Mouse (Mus musculus): ENCODE measurements at regions not wholly inside any gene's neighbourhood (a gene's known extent, or its start where the extent isn't known, plus 50 kb on each side); places are given as distances from the start of the nearest gene placed in this dataset.
A peak's percentile ranks its signal among the peaks of the same experiment; 100 is the strongest.

DNA sequence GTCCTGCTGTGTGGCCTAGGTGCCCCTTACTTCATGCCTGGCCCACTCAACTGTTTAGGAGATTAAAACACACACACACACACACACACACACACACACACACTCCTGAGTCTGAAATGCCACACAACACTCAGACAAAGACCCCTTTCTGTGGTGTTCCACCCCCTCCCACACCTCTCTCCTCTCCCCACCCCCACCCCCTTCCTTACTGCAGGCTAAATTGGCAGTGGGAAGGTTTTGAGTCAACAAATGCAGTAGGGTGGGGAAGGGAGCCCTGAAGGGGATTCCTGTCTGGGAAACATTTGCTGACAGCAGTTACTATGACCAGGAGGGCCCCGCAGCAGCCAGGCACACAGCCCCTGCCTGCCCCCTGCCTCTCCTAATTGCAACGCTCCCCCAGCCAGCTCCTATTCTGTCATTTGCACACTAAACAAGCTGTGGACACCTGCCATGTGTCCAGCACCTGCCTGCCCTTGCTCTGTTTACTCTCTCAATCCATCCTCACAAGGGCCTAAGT, 69.5 kb downstream of the Ephb3 start:
- no peak for DNase-seq (ENCODE audit: low spot score in 2 of 2)

DNA sequence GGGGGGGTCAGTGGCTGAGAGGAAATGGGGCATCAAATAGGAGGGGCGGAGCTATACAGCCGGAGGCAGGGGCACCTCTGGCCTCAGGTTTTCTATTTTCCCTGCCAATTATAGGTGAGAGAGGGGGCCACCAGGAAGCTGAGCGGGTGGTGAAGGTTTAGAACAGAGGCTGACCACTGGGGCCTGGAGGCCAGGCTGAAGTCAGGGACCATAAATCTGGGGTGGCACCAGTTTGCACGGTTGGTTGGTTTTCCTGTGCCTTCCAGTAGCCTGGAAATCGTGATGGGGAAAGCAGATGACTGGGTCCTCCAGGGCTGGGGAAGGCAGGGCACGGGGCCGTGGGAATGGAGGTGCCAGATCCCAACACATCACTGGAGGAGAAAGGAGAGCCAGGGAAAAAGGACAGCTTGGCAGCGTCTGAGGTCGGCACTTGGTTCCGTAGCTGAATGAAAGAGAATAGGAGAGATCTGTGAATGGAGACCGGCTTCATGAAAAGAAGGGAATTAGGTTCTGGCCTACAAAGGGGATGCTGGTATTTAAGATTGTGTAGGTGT, 73.3 kb downstream of the Ephb3 start:
- DNase-seq (ENCODE audit: low spot score in 2 of 2): no peak

DNA sequence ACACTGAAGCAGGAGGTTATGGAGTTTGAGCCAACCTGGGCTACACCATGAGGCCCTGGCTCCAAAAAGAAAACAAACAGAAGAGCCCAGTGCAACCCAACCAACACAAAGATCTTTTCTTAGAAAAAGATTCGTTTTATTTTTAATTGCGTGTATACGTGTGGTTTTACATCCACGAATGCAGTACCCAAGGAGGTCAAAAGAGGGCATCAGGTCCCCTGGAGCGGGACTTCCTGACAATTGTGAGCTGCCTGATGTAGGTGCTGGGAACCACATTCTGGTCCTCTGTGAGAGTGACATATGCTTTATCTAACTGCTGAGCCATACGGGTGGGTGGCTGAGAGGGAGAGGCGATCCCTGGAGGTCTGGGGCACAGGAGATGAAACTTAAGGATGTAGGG, 73.8 kb downstream of the Ephb3 start:
- DNase-seq (ENCODE audit: low spot score in 2 of 2): no peak

DNA sequence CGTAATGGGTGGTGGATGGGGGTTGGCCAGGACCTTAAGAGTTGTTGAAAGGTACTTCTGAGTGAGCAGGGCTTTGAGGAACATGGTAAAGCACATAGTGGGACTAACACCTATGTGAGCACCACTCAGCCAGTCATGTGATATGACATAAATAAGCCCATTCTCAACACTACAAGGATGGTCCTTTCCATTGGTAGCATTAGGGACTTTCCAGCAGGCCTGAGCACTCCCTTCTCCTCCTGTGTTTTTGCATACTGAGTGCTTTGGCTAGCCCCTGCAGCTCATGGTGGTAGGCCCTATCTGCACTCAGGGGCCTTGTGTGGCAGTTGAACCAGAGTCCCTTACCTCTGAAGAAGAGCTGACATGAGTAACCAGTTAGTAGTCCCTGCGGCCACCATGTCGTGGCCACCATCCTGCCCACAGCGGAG, 75.7 kb downstream of the Ephb3 start:
- no peak for DNase-seq (ENCODE audit: low spot score in 2 of 2)

DNA sequence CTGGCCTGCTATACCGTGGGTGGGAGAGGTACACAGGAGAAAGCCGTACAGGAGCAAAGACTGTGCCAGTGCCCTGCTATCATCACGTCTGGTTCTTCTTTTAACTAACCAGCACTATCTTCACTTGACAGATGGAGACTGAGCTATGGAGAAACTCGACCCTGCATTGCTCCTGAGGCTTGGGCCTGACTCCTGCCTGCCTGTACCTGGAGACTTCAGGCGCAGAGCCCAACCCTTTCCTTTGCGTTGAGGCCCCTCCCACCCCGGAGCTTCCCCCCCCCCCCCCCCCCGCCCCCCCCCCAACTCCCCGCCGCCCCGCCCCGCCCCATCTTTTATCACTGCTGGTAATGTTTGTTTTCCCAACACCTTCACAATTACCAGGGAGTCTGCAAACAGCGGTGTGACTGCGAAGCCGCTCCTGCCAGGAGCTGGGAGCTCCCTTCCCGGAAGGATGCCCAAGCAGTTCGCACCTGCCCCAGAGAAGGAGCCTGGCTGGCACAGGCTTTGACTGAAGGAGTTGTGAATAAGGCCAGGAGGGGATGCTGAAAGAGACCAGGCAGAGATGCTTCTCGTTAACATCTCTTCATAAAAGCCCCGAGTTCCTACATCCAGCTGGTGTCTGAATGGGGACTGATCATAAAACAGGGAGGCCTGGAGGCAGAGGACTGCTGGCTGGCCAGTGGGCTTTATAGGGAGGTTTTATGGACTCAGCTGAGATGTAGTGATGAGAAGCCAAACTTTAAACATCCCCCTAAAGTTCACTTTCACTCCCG, 77.6 kb downstream of the Ephb3 start:
- no peak for DNase-seq (ENCODE audit: low spot score in 2 of 2)

DNA sequence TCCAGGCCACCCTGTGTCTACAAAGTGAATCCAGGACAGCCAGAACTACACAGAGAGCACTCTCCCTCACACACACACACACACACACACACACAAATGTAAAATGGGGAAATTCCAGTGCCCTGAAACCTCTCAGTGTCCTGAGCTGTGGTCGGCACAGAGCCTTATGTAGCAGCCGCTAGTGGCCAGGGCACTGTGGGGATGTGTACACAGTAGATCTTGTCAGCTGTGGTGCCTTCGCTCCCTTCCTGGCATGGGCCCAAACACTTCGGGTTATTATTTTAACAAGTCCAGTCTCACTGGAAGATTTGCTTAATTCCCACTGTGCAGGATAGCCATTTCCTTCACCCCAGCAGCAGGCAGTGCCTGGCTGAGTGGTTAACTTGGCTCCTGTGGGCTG, 81.5 kb downstream of the Ephb3 start:
- DNase-seq (ENCODE audit: low spot score in 2 of 2): peak in 1 of 2 experiments; percentile 6

DNA sequence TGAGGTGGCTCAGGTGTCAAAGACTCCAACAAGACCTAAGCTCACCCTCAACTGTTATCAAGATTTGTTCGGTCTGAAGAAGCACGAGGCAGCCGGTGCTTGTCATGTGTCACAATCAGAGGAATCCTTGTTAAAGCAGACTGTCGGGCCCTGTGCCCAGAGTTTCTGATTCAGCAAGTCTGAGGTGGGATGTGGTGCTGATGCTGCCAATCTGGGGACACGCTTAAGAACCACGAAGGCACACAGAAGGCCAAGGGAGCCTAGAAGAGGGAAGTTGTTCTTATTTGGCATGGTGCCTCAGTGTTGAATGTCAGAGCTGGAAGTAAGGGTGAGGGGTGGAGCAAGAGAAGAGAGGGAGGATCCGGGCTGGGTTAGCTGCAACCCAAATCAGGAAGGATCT, 85.0 kb downstream of the Ephb3 start:
- peak; percentile 14 to 44 for DNase-seq (ENCODE audit: low spot score in 2 of 2)

DNA sequence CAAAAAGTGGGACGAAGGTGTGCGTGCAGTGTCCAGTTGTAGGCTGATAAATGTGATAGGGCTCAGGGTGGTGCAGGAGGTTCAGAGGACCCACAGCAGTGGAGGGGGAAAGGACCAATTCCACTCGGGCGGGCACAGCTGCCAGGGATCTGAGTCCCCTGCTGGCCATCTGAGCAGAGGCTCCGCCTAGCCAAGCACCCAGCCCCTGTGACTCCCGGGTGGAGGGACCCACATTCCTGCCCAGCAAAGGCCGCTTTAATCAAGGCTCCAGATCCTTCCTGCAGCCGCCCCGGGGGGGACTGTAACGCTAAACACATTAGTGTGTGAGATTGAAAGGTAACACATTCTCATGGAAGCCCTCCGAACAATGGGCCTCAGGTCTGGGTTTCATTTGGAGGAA, 88.5 kb downstream of the Ephb3 start:
- DNase-seq (ENCODE audit: low spot score in 2 of 2): no peak

DNA sequence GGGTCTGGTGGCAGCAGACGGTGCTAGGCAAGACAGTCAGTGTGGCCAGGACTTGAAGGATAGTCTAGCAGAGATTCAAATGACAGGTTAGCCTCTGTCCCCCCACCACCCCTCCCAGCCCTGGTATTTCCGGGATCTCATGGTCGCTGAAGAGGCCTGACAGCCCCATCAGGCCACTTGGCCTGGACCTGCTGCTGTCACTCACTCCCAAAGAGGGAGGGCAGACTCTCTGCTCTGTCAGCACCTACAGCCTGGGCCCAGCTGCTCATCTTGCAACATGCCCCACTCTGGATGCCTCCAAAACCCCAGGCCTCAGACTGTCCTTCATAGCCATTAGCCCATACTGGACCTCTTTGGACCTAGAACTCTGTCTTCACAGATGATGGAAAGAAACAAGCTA, 89.0 kb downstream of the Ephb3 start:
- no peak for DNase-seq (ENCODE audit: low spot score in 2 of 2)

DNA sequence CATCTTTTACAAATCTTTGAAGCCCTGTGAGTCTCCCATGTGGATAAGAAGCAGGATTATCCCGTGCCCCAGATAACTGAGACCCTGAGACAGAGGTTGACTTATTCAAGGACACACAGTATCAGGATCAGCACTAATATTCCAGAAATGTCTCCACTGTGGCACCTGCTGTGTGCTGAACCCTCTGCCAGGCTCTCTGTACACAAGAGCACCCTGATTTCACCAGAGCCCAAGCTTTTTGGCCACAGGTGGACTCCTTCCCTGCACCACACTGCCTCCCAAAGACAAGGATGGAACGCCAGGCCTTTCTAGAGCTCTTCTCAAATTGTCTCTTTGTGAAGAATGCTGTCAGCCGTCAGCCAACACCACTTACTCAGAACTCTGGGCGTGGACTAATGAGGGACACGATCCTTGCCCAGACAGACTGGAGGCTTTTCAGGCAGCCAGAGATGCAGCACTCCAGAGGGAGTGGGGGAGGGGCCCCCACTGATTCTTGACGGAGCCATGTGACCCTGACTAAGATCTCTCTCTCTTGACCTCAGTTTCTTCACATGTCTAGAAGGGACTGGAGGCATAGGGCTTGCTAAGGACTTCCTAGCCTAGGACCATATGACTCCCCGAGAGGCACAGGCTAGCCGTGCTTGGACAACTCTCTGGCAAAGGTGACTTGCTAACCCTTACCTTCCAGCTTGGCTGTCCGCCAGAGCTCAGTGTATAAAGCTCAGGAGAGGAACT, 90.3 kb downstream of the Ephb3 start:
- peak in 1 of 2 experiments; percentile 9 for DNase-seq (ENCODE audit: low spot score in 2 of 2)

DNA sequence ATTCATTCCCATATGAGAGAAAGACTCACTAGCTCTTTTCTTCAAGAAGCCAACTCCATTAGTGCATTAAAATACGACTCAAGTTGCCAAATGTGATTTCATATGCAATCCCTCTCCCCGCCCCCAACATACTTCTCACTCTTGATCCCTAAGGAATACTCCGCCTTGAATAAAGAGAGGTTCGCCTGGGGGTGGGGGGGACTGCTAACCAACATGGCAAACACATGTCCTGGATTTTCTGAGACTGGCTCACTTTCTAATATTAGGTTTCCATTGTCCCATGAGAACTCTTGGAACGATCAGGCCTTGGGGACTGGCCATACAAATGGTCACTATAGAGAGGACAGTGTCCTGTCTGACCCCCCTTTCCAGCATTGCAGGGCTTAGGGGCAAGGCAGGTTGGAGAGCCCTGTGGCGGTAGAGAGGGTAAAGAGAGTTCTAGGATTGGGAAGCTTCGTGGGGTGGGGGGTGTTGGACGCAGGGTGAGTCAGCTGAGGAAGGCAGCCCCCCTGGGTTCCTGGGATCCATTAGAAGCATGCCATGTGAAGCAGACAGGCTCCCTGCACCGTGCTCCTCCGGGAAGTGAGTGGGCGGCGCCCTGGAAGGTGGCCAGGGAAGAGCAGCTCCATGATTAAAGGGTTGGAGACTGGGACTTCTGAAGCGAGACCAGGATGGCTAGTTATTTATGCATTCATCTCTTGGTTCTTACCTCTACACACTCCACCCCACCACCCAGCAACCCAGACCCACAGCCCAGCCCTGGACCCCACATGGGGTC, 91.6 kb downstream of the Ephb3 start:
- no peak for DNase-seq (ENCODE audit: low spot score in 2 of 2)

DNA sequence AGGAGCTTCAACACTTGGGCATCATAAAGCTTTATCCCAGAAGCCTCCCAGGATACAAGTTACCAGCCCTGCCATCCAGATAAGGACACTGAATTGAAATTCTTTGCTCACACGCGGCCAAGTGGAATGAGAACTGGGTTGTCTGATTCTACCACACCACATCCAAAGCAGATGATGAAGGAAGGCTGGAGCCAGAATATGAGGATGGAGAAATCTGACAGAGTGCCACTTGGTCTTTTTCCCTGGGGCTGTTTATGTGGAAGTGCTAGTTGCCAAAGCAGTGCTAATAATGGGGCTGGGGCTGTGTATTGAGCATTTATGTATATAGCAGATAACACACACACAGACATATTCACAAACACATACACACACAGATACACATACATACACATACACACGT, 92.2 kb downstream of the Ephb3 start:
- no peak for DNase-seq (ENCODE audit: low spot score in 2 of 2)

DNA sequence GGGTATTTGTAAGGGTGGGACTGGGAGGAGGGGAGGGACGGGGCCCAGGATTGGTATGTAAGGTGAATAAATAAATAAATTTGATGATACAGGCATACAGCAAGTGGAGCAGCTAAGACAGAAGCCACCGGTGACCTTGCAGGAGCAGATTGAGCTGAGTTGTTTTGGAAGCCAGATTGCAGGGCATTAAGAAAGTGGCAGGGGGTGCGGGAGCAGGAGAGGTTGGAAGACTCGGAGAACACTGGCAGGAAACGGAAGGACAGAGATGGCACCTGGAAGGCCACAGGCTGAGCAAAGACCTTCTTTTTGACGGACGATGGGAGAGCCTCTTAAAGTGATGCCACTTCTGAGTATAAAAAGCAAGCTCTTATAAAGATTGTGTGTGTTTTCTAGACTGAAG, 94.3 kb downstream of the Ephb3 start:
- no peak for DNase-seq (ENCODE audit: low spot score in 2 of 2)

DNA sequence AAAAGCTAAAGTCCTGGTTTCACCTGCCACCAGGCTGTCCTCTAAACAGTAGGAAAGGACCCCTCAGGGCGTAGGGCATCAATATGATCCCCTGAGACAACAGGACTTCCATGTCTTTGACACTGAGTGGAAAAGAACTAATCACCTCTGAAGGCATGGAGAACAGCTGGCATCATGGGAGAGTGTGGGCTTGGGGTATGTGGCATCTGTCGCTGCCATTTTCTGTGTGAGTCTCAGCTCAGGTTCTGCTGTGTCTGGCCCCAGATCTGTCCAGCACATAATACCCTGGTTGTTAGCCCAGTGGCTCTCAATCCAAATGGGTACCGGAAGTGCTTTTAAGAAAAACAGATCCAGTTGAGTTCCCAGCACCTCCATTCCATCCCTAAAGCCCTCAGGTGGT, 101.3 kb downstream of the Ephb3 start:
- DNase-seq (ENCODE audit: low spot score in 2 of 2): no peak

DNA sequence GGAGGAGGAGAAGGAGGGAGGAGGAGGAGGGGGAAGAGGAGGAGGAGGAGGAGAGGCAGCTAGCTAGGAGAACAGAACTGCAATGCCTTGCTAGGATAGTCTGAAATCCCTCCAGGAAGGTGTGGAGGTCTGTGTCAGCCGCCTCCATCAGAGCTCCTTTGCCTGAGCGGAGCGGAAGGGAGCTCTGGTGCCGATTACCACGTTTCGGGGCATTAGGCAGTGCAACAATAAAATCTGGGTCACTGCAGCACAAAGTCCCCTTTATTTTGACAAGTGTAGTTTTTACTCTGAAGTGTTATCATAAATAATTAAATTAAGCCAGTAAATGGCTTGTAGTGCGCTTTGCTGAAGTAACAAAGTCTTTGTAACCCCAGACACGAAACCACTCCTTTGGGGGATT, 104.0 kb downstream of the Ephb3 start:
- no peak for DNase-seq (ENCODE audit: low spot score in 2 of 2)

DNA sequence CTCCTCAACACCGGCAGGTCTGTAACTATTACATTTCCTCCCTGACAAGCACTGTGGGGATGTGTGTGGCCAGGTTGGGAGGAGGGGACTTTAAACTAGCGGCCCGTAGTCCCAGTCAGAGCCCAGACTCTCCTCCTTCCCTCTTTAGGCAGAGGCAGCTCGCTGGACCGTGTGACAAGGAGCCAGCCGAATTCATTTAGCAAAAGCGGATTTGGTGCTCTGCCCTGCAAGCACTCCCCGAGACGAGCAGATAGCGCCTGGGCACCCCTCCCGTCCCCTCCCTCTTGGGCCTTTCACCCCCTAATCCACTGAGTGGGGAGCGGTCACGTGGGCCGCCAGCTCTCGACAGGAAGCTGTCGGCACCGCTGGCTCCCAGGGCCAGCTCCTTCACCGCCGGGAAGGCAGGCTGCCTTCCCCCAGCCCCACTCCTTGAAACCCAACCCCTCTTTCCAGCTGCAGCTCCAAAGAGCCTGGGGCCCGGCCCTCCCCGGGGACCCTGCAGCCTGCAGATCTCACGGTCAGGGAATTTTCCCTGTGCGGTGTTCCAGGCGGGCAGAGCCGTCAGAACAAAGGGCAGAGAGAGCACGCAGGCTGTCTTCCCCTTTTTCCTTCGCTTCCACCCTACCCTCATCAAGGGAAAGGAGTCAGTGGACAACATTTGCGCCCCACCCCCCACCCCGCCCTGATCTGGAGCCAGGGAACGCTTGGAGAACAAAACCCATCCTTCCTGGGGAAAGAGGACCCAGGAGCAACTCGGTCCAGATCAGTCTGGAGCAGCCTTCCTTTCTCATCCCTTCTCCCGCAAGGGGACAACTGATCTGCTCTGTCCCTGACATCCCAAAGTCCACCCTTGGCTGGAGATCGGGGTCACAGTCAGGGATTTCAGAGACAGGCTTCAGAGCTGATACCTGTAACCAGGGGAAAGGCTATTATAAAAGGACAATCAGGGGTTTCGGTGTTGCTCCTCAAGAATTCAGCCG, 106.4 kb downstream of the Ephb3 start:
- DNase-seq (ENCODE audit: low spot score in 2 of 2): peak; percentile 34 to 43

DNA sequence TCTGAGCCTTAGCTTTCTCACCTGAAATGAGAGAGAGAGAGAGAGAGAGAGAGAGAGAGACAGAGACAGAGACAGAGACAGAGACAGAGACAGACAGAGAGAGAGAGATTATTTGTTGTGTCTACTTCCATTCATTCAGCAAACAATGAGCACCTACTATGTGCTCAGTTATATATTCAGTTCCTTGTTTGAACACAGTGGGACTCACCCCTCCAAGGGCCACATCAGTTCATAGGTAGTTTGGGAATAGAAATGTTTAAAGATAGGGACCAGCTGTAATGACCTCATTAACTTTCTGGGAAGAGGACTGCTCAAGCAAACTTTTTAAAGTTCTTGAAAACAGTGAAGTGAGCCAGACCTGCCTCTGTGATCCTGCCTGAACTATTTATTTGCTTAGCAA, 107.2 kb downstream of the Ephb3 start:
- DNase-seq (ENCODE audit: low spot score in 2 of 2): no peak

DNA sequence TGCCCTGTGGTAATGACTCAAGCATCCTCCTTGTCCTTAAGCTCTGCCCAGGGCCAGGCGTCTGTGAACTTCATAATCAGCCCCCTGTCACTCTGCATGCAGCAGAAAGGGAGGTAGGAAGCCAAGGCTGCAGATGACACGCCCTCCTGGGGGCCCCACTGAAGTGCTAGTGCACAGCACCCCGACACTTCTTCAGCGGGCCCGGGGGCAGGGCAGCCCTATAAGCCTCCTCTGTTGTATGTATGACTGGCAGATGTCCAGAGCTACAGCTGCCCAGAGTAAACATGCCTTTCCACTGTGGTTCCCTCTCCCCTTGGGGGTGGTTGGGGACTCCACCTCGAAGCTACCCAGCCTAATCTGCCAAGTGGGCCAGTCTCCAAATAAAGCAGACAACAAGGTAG, 107.2 kb upstream of the Vps8 start:
- DNase-seq (ENCODE audit: low spot score in 2 of 2): no peak

DNA sequence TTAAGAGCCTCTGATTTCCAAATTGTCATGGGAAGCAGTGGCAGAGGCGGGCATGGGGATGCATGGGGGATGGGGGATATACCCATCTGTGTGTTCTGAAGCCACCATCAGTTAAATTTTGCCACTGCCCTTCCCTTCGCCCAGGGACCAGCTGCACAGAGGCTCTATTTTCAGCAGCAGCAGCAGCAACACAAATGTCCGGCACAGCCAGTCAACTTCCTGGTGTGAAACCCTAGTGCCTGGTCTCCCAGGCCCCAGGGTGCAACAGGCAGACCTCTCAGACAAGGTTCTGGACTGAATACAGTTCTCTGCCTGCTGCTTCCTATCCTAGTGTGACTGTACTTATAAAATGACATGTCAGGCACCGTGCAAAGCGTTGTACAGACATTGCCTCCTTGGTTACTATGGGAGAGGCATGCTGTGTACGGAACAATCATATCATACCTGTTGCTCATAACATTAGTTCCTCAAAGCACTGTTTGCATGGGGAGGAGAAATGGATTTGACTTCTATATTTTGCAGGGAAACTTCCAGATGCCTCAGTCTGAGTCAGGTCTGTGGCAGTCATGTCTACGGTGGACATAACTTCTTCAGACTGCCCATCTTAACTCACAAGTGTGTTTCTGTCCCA, 104.8 kb upstream of the Vps8 start:
- no peak for DNase-seq (ENCODE audit: low spot score in 2 of 2)

DNA sequence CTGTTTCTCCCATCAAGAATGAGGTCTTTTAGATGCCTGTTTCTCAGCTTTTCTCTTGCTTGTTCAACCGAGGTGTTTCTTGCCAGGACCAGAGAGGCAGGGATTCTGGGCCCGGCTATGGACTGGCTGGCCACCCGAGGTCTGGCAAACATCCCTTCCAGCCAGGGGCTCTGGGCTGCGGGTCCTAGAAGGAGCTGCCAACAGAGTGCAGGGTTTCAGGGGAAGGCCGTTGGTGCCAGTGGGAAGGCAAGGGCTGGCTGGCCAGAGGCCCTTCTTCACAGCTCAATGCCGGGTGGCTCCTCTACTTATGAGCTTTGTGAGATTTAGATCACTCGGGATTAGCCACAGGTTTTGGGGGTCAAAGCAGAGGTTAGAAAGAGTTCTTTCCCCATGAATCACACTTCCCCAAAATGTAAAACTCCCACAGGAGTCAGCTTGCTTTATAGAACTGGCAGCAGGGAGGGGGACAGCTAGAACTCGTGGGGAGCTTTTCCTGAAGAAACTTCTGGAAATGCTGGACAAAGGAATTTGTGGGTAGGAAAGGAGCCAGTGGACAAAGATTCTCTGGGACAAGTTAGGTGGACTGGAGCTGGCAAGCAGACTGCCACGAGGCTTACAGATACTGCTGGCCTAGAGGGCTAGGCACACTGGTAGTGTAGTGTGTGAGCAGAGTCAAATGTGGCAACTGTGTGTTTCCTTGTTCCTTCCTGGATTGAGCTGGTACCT, 104.1 kb upstream of the Vps8 start:
- DNase-seq (ENCODE audit: low spot score in 2 of 2): no peak

All from spleen, postnatal 36 days (tissue).